Mouse (Mus musculus) C2C12 (cell line): ENCODE measurements around the gene Dhps.

Experiments used
- CEBPB ChIP-seq: IDR thresholded peaks from one replicate; pipeline ENCODE4 v1.6.1; 2011; ENCODE audit warnings: low read depth, mild to moderate bottlenecking, control low read depth, moderate library complexity
- CTCF ChIP-seq: IDR thresholded peaks from one replicate; pipeline ENCODE4 v1.5.1; 2011; ENCODE audit not compliant: control insufficient read depth, insufficient read depth, insufficient read length
- MAX ChIP-seq: IDR thresholded peaks from one replicate; pipeline ENCODE4 v1.6.1; 2011; ENCODE audit warnings: mild to moderate bottlenecking, control low read depth
- MYOD1 ChIP-seq: IDR thresholded peaks from one replicate; pipeline ENCODE4 v1.6.1; 2011; ENCODE audit warnings: low read depth; ENCODE audit not compliant: control insufficient read depth, insufficient read length
- MYOG ChIP-seq: IDR thresholded peaks from one replicate; pipeline ENCODE4 v1.6.1; 2011; ENCODE audit not compliant: control insufficient read depth, insufficient read length; ENCODE audit errors: extremely low read depth

- TF ChIP-seq CTCF (no peak), MAX (no peak), MYOG (no peak), CEBPB (no peak), MYOD1 (no peak)
Measured at GRCm38 (mm10) chr8:85067155-85067554, 4.4 kb upstream of the Dhps start.
